Mouse (Mus musculus) forebrain, embryonic 15.5 days (tissue): ENCODE measurements around the gene P2rx4. TPM values are rescaled to one million over a fixed set of nuclear protein-coding genes. Genes with fewer than 3 reads are reported as not detected.

ENCODE experiments used
- ATAC-seq: fragments of 200-750 bp; cut with Nextera tagmentation; replicated peaks from 2 replicates; pipeline ENCODE4 v1.8.0; 2017; ENCODE audit warnings: mild to moderate bottlenecking, moderate TSS enrichment, moderate library complexity
- H3K27ac ChIP-seq: fragments of 300-500 bp; sonication (generic); replicated peaks from 2 replicates; pipeline ENCODE4 v1.5.1; 2015; ENCODE audit warnings: mild to moderate bottlenecking, inconsistent platforms
- H3K27me3 ChIP-seq: fragments of 300-500 bp; sonication (generic); 2 replicates; pipeline ENCODE4 v1.6.1; 2015; ENCODE audit warnings: inconsistent platforms
- H3K36me3 ChIP-seq: fragments of 300-500 bp; sonication (generic); 2 replicates; pipeline ENCODE4 v1.6.1; 2015; ENCODE audit warnings: mild to moderate bottlenecking, inconsistent platforms
- H3K4me1 ChIP-seq: fragments of 300-500 bp; sonication (generic); 2 replicates; pipeline ENCODE4 v1.6.1; 2015; ENCODE audit warnings: inconsistent platforms
- H3K4me2 ChIP-seq: fragments of 300-500 bp; sonication (generic); replicated peaks from 2 replicates; pipeline ENCODE4 v1.6.1; 2015; ENCODE audit warnings: mild to moderate bottlenecking, inconsistent platforms
- H3K4me3 ChIP-seq: fragments of 300-500 bp; sonication (generic); 2 replicates; pipeline ENCODE4 v1.5.1; 2015; ENCODE audit warnings: mild to moderate bottlenecking, inconsistent platforms
- H3K9ac ChIP-seq: fragments of 300-500 bp; sonication (generic); replicated peaks from 2 replicates; pipeline ENCODE4 v1.6.1; 2015; ENCODE audit warnings: mild to moderate bottlenecking, inconsistent platforms
- H3K9me3 ChIP-seq: fragments of 300-500 bp; sonication (generic); 2 replicates; pipeline ENCODE4 v1.6.1; 2016; ENCODE audit warnings: inconsistent platforms
- WGBS: fragments of 180-500 bp; shearing (Covaris S2); methylation state at CpG from one replicate; pipeline ENCODE4 v1.1.7; 2015; ENCODE audit warnings: mixed read lengths; 5-methylcytosine and 5-hydroxymethylcytosine counted together
- polyA plus RNA-seq: library from polyadenylated mRNA; unstranded; fragments of >200 nt; fragmentation: Nextera tagmentation; extraction: Ambion mirVana; gene quantifications from 2 replicates; pipeline ENCODE4 v1.2.1, GENCODE M21; 2015

Gene P2rx4
- polyA plus RNA-seq, 1 experiment from 2014 or later, result 9.4 TPM

DNA sequence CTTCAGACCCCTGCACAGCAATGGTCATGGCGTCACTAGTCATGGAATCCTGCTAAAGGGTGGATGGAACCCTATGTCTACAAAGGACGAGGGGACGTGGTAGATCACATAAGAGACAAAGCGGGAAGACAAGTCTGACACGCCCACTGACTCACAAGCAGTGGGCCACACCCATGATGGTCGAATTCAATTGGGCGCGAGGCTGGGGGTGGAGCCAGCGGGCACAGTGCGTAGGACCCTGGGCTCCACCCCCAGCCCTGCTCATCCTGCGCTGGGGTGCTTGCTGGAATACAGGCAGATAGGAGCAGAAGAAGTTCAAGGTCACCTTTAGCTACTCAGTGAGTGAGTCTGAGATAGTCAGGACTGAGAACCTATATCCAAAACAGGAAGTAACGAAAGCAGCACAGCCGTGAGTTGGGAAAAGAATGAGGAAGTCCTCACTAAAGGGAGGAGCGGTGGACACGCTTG is 61.8 kb downstream of the P2rx4 start:
- no peak overlapping the region for H3K27ac ChIP-seq
- no peak overlapping the region for H3K9ac ChIP-seq
- peaks cover 3% of the 10 kb centered on the region; the same call in 1 of the 2 replicates for H3K36me3 ChIP-seq
- no peak overlapping the region for H3K4me2 ChIP-seq
- no peaks in the 10 kb centered on the region for H3K9me3 ChIP-seq
- WGBS, result 88% methylated on average over 15 of the region's 15 CpGs
- H3K4me3 ChIP-seq, result no peak overlapping the region
- H3K27me3 ChIP-seq, result no peaks in the 10 kb centered on the region
- ATAC-seq, result no peak
- 0 out of 2 replicates have a peak, but pooled peaks cover 3% of the 10 kb centered on the region for H3K4me1 ChIP-seq

DNA sequence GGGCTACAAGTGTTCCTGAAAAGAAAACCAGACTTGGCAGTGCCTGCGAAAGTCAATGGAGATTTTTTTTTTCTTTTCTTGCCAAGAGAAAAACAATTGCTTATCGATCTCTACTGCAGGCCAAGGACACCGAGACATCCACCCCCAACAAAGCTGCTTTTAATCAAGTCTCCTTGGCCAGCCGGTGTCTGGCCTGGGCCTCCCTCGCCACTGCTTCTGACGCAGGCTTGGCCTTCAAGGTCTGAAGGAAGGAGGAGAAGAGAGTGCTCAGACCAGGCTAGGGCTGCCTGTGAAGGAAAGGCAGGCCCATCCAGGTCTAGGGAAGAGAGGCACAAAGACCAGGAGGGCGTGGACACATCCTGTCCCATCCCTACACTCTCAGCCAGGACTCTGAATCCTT is 63.0 kb downstream of the P2rx4 start:
- no peak for ATAC-seq
- no peak overlapping the region for H3K27ac ChIP-seq
- H3K9ac ChIP-seq, result no peak overlapping the region
- H3K36me3 ChIP-seq, result peaks cover 3% of the 10 kb centered on the region; the same call in 1 of the 2 replicates
- H3K4me2 ChIP-seq, result no peak overlapping the region
- H3K4me1 ChIP-seq, result 0 out of 2 replicates have a peak, but pooled peaks cover 3% of the 10 kb centered on the region
- H3K9me3 ChIP-seq, result no peaks in the 10 kb centered on the region
- no peak overlapping the region for H3K4me3 ChIP-seq
- H3K27me3 ChIP-seq, result no peaks in the 10 kb centered on the region
- 72% methylated on average over 7 of the region's 7 CpGs for WGBS

- peaks cover 3% of the 10 kb centered on the region; the same call in 1 of the 2 replicates for H3K36me3 ChIP-seq
- H3K4me3 ChIP-seq, result no peak overlapping the region
- no peak overlapping the region for H3K9ac ChIP-seq
- no peak for ATAC-seq
- no peaks in the 10 kb centered on the region for H3K27me3 ChIP-seq
- no peak overlapping the region for H3K4me2 ChIP-seq
- H3K9me3 ChIP-seq, result no peaks in the 10 kb centered on the region
- 74% methylated on average over 10 of the region's 10 CpGs for WGBS
- no peak overlapping the region; the same call in 1 of the 2 replicates for H3K27ac ChIP-seq
- H3K4me1 ChIP-seq, result 0 out of 2 replicates have a peak, but pooled peaks cover 3% of the 10 kb centered on the region
These were observed 63.5 kb downstream of the P2rx4 start for GRCm38 (mm10) chr5:122770806-122771261.

DNA sequence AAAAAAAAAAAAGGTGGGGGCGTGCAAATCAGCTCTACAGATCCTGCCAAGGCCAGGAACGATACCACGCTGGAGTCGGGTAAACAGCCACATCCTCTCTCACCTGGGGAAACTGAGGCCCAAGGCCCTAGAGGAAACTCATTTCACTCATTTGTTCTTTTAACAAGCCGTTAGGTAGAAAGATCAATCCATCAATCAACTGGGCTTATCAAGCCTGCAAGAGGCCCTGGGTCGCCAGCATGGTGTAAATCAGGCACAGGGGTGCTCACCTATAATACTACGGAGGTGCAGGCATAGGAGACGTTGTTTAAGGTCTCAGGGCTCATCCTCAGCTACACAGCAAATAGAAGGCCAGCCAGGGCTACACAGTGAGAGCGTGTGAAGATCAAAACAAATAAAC is 64.1 kb downstream of the P2rx4 start:
- Histone ChIP-seq H3K27ac (no peak overlapping the region), H3K4me2 (no peak overlapping the region), H3K27me3 (no peaks in the 10 kb centered on the region), H3K36me3 (peaks cover 3% of the 10 kb centered on the region; the same call in 1 of the 2 replicates), H3K9ac (no peak overlapping the region), H3K9me3 (no peaks in the 10 kb centered on the region), H3K4me1 (0 out of 2 replicates have a peak, but pooled peaks cover 3% of the 10 kb centered on the region), H3K4me3 (no peak overlapping the region)
- ATAC-seq, result no peak
- 90% methylated on average over 9 of the region's 9 CpGs for WGBS

DNA sequence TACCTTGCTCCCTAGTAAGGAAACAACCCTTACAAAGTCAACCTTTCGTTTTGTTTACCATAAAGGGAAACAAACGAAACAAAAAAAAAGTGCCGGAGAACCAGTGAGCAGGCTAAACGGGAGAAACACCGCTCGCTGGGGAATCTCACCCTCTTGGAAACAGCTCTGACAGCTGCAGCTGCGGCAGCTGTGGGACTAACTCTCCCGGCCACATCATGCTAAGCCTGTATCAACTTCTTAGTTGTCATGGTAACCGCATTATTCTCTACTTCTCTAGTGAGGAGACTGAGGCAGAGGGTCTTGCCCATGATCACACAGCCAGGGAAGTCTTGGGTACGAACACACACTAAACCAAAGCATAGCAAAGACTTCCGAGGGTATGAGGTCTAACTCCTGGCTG is 66.4 kb downstream of the P2rx4 start:
- Histone ChIP-seq H3K36me3 (peaks cover 3% of the 10 kb centered on the region; the same call in 1 of the 2 replicates), H3K9me3 (no peaks in the 10 kb centered on the region), H3K4me3 (no peak overlapping the region), H3K4me2 (no peak overlapping the region), H3K27ac (no peak overlapping the region), H3K4me1 (peaks cover 16% of the 10 kb centered on the region), H3K27me3 (no peaks in the 10 kb centered on the region), H3K9ac (no peak overlapping the region)
- ATAC-seq, result no peak
- 79% methylated on average over 11 of the region's 11 CpGs for WGBS

- H3K36me3 ChIP-seq, result peaks cover 3% of the 10 kb centered on the region; the same call in 1 of the 2 replicates
- no peak for ATAC-seq
- H3K4me1 ChIP-seq, result peaks cover 20% of the 10 kb centered on the region
- no peaks in the 10 kb centered on the region for H3K9me3 ChIP-seq
- no peak overlapping the region for H3K4me2 ChIP-seq
- no peaks in the 10 kb centered on the region for H3K27me3 ChIP-seq
- no peak overlapping the region for H3K27ac ChIP-seq
- H3K9ac ChIP-seq, result no peak overlapping the region
- WGBS, result 84% methylated on average over 28 of the region's 28 CpGs
- H3K4me3 ChIP-seq, result no peak overlapping the region
These were observed 67.6 kb downstream of the P2rx4 start for GRCm38 (mm10) chr5:122774743-122775611.

- 81% methylated on average over 13 of the region's 14 CpGs for whole genome bisulfite sequencing
- no peak for ATAC-seq
- H3K4me3 ChIP-seq, result no peak overlapping the region
- no peaks in the 10 kb centered on the region for H3K9me3 ChIP-seq
- H3K4me2 ChIP-seq, result no peak overlapping the region
- H3K4me1 ChIP-seq, result peaks cover 20% of the 10 kb centered on the region
- no peak overlapping the region for H3K9ac ChIP-seq
- no peak overlapping the region for H3K27ac ChIP-seq
- H3K27me3 ChIP-seq, result no peaks in the 10 kb centered on the region
- peaks cover 3% of the 10 kb centered on the region; the same call in 1 of the 2 replicates for H3K36me3 ChIP-seq
These were observed 68.4 kb downstream of the P2rx4 start for GRCm38 (mm10) chr5:122775646-122776286.

DNA sequence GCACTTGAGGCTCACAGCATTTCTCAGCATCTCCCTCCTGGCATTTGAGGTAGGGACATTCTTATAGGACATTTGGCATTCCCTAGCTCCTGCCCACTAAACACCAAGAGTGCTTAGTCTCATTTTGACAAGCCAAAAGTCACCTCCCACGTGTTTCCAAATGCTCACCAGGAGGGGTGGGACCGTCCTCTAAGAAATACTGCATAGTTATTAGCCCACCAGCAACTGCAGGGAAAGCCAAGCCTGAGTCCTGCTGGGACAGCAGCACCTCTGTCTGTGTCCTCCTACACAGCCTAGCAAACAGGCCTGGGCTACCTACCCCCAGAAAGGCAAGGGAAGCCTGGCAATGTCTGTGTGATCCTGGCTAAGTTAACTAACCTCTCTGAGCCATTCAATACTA is 70.0 kb downstream of the P2rx4 start:
- H3K4me3 ChIP-seq, result no peak overlapping the region
- ATAC-seq, result no peak
- peaks cover 1% of the 10 kb centered on the region; the same call in 1 of the 2 replicates for H3K36me3 ChIP-seq
- H3K4me2 ChIP-seq, result 0 out of 2 replicates have a peak overlapping the region, but pooled peaks have one; percentile 92
- no peak overlapping the region for H3K9ac ChIP-seq
- H3K4me1 ChIP-seq, result peaks cover 17% of the 10 kb centered on the region
- H3K9me3 ChIP-seq, result no peaks in the 10 kb centered on the region
- WGBS, result 56% methylated on average over 2 of the region's 2 CpGs
- H3K27me3 ChIP-seq, result no peaks in the 10 kb centered on the region
- H3K27ac ChIP-seq, result no peak overlapping the region

- H3K4me3 ChIP-seq, result peak overlapping the region; percentile 92
- no peaks in the 10 kb centered on the region for H3K27me3 ChIP-seq
- H3K9ac ChIP-seq, result peak overlapping the region; percentile 85
- H3K4me2 ChIP-seq, result peak overlapping the region; percentile 92
- 1% methylated on average over 42 of the region's 55 CpGs for WGBS
- peaks cover 21% of the 10 kb centered on the region for H3K4me1 ChIP-seq
- peak overlapping the region; percentile 70 for H3K27ac ChIP-seq
- peak; percentile 49 for ATAC-seq
- H3K36me3 ChIP-seq, result no peaks in the 10 kb centered on the region
- no peaks in the 10 kb centered on the region for H3K9me3 ChIP-seq
These were observed 71.2 kb downstream of the P2rx4 start for GRCm38 (mm10) chr5:122778231-122779226.
